Mouse (Mus musculus) embryonic facial prominence, embryonic 10.5 days (tissue): ENCODE measurements at regions not wholly inside any gene's neighbourhood (a gene's known extent, or its start where the extent isn't known, plus 50 kb on each side); places are given as distances from the start of the nearest gene placed in this dataset.

Source experiments
- DNase-seq: peaks from one replicate; pipeline ENCODE4 v3.0.0-alpha.2; 2017; ENCODE audit warnings: low spot score
- H3K27ac ChIP-seq: fragments of 300-500 bp; sonication (generic); replicated peaks from 2 replicates; pipeline ENCODE4 v1.5.1; 2016; ENCODE audit warnings: mild to moderate bottlenecking
- H3K27me3 ChIP-seq: fragments of 300-500 bp; sonication (generic); replicated peaks from 2 replicates; pipeline ENCODE4 v1.6.1; 2016; ENCODE audit warnings: low read depth, mild to moderate bottlenecking; ENCODE audit not compliant: poor library complexity, severe bottlenecking
- H3K36me3 ChIP-seq: fragments of 300-500 bp; sonication (generic); replicated peaks from 2 replicates; pipeline ENCODE4 v1.6.1; 2016; ENCODE audit warnings: mild to moderate bottlenecking, moderate library complexity
- H3K4me1 ChIP-seq: fragments of 300-500 bp; sonication (generic); 2 replicates; pipeline ENCODE4 v1.6.1; 2016
- H3K4me3 ChIP-seq: fragments of 300-500 bp; sonication (generic); 2 replicates; pipeline ENCODE4 v1.5.1; 2016; ENCODE audit warnings: mild to moderate bottlenecking, moderate library complexity
- H3K9me3 ChIP-seq: fragments of 300-500 bp; sonication (generic); 2 replicates; pipeline ENCODE4 v1.6.1; 2016; ENCODE audit warnings: mild to moderate bottlenecking
- WGBS: fragments of 180-500 bp; shearing (Covaris S2); methylation state at CpG from one replicate; pipeline ENCODE4 v1.1.7; 2016; 5-methylcytosine and 5-hydroxymethylcytosine counted together

GRCm38 (mm10) chr8:6813816-6814215 lies 1708.7 kb upstream of the Slc10a2 start:
- Histone ChIP-seq H3K9me3 (no peaks in the 10 kb centered on the region), H3K4me3 (no peak overlapping the region), H3K4me1 (no peaks in the 10 kb centered on the region), H3K36me3 (no peaks in the 10 kb centered on the region), H3K27ac (no peak overlapping the region), H3K27me3 (no peaks in the 10 kb centered on the region)
- 75% methylated on average over 3 of the region's 3 CpGs for WGBS
- no peak for DNase-seq

- WGBS = 55% methylated on average over 2 of the region's 2 CpGs
- H3K36me3 ChIP-seq = no peaks in the 10 kb centered on the region
- no peak overlapping the region for H3K27ac ChIP-seq
Observed at GRCm38 (mm10) chr8:6807116-6807515, 1702.0 kb upstream of the Slc10a2 start.

GRCm38 (mm10) chr8:6803199-6803598 lies 1698.0 kb upstream of the Slc10a2 start:
- no peaks in the 10 kb centered on the region for H3K27me3 ChIP-seq
- H3K4me3 ChIP-seq = no peak overlapping the region
- H3K36me3 ChIP-seq = no peaks in the 10 kb centered on the region
- no peak for DNase-seq
- no peaks in the 10 kb centered on the region for H3K9me3 ChIP-seq
- no peaks in the 10 kb centered on the region for H3K4me1 ChIP-seq
- H3K27ac ChIP-seq = no peak overlapping the region
- 72% methylated on average over 1 of the region's 1 CpGs for WGBS

More at GRCm38 (mm10) chr8:6807116-6807515, 1702.0 kb upstream of the Slc10a2 start:
- no peak overlapping the region for H3K4me3 ChIP-seq
- no peaks in the 10 kb centered on the region for H3K4me1 ChIP-seq
- no peaks in the 10 kb centered on the region for H3K27me3 ChIP-seq
- H3K9me3 ChIP-seq = no peaks in the 10 kb centered on the region
- DNase-seq = no peak

GRCm38 (mm10) chr8:6801076-6801475 lies 1695.9 kb upstream of the Slc10a2 start:
- H3K27me3 ChIP-seq = no peaks in the 10 kb centered on the region
- no peaks in the 10 kb centered on the region for H3K4me1 ChIP-seq
- no peaks in the 10 kb centered on the region for H3K9me3 ChIP-seq
- no peaks in the 10 kb centered on the region for H3K36me3 ChIP-seq
- H3K4me3 ChIP-seq = no peak overlapping the region
- H3K27ac ChIP-seq = no peak overlapping the region
- DNase-seq = no peak

- WGBS = 68% methylated on average over 1 of the region's 1 CpGs
- Histone ChIP-seq H3K36me3 (no peaks in the 10 kb centered on the region), H3K9me3 (no peaks in the 10 kb centered on the region), H3K4me1 (no peaks in the 10 kb centered on the region), H3K27ac (no peak overlapping the region), H3K4me3 (no peak overlapping the region), H3K27me3 (no peaks in the 10 kb centered on the region)
- no peak for DNase-seq
Observed at GRCm38 (mm10) chr8:6789096-6789495, 1683.9 kb upstream of the Slc10a2 start.

GRCm38 (mm10) chr8:6780983-6781382 lies 1675.8 kb upstream of the Slc10a2 start:
- no peaks in the 10 kb centered on the region for H3K9me3 ChIP-seq
- no peaks in the 10 kb centered on the region for H3K4me1 ChIP-seq
- H3K27ac ChIP-seq = no peak overlapping the region
- DNase-seq = no peak
- no peaks in the 10 kb centered on the region for H3K27me3 ChIP-seq
- no peaks in the 10 kb centered on the region for H3K36me3 ChIP-seq
- no peak overlapping the region for H3K4me3 ChIP-seq

- Histone ChIP-seq H3K4me3 (no peak overlapping the region), H3K27me3 (no peaks in the 10 kb centered on the region), H3K36me3 (no peaks in the 10 kb centered on the region), H3K9me3 (no peaks in the 10 kb centered on the region), H3K27ac (no peak overlapping the region), H3K4me1 (no peaks in the 10 kb centered on the region)
- DNase-seq = no peak
- WGBS = 88% methylated on average over 3 of the region's 3 CpGs
Observed at GRCm38 (mm10) chr8:6775103-6775502, 1670.0 kb upstream of the Slc10a2 start.

- 84% methylated on average over 3 of the region's 3 CpGs for WGBS
- Histone ChIP-seq H3K4me3 (no peak overlapping the region), H3K27me3 (no peaks in the 10 kb centered on the region), H3K27ac (no peak overlapping the region), H3K4me1 (no peaks in the 10 kb centered on the region), H3K9me3 (no peaks in the 10 kb centered on the region), H3K36me3 (no peaks in the 10 kb centered on the region)
- DNase-seq = no peak
Observed at GRCm38 (mm10) chr8:6729571-6729970, 1624.4 kb upstream of the Slc10a2 start.

- Histone ChIP-seq H3K9me3 (no peaks in the 10 kb centered on the region), H3K27me3 (no peaks in the 10 kb centered on the region), H3K36me3 (no peaks in the 10 kb centered on the region), H3K27ac (no peak overlapping the region), H3K4me3 (no peak overlapping the region), H3K4me1 (no peaks in the 10 kb centered on the region)
- 61% methylated on average over 3 of the region's 3 CpGs for WGBS
- DNase-seq = no peak
Observed at GRCm38 (mm10) chr8:6708886-6709449, 1603.8 kb upstream of the Slc10a2 start.

- Histone ChIP-seq H3K27me3 (no peaks in the 10 kb centered on the region), H3K36me3 (no peaks in the 10 kb centered on the region), H3K4me3 (no peak overlapping the region), H3K9me3 (no peaks in the 10 kb centered on the region), H3K27ac (no peak overlapping the region), H3K4me1 (no peaks in the 10 kb centered on the region)
- WGBS = 89% methylated on average over 4 of the region's 4 CpGs
- DNase-seq = no peak
Observed at GRCm38 (mm10) chr8:6688595-6688994, 1583.4 kb upstream of the Slc10a2 start.

- H3K27ac ChIP-seq = no peak overlapping the region
- no peaks in the 10 kb centered on the region for H3K9me3 ChIP-seq
- H3K4me3 ChIP-seq = no peak overlapping the region
- no peaks in the 10 kb centered on the region for H3K4me1 ChIP-seq
- H3K36me3 ChIP-seq = no peaks in the 10 kb centered on the region
- no peak for DNase-seq
- no peaks in the 10 kb centered on the region for H3K27me3 ChIP-seq
- 87% methylated on average over 1 of the region's 1 CpGs for WGBS
Observed at GRCm38 (mm10) chr8:6658860-6659259, 1553.7 kb upstream of the Slc10a2 start.

- H3K4me3 ChIP-seq = no peak overlapping the region
- no peaks in the 10 kb centered on the region for H3K36me3 ChIP-seq
- no peak for DNase-seq
- H3K27ac ChIP-seq = no peak overlapping the region
- no peaks in the 10 kb centered on the region for H3K27me3 ChIP-seq
- no peaks in the 10 kb centered on the region for H3K4me1 ChIP-seq
- 80% methylated on average over 3 of the region's 3 CpGs for WGBS
- H3K9me3 ChIP-seq = no peaks in the 10 kb centered on the region
Observed at GRCm38 (mm10) chr8:6657451-6657990, 1552.4 kb upstream of the Slc10a2 start.

GRCm38 (mm10) chr8:6652180-6652579 lies 1547.0 kb upstream of the Slc10a2 start:
- Histone ChIP-seq H3K4me3 (no peak overlapping the region), H3K27me3 (no peaks in the 10 kb centered on the region), H3K4me1 (no peaks in the 10 kb centered on the region), H3K9me3 (no peaks in the 10 kb centered on the region), H3K36me3 (no peaks in the 10 kb centered on the region), H3K27ac (no peak overlapping the region)
- peak; percentile 9 for DNase-seq

- no peaks in the 10 kb centered on the region for H3K36me3 ChIP-seq
Observed at GRCm38 (mm10) chr8:6648083-6648482, 1542.9 kb upstream of the Slc10a2 start.

More at GRCm38 (mm10) chr8:6648083-6648482, 1542.9 kb upstream of the Slc10a2 start:
- no peak overlapping the region for H3K27ac ChIP-seq
- no peaks in the 10 kb centered on the region for H3K27me3 ChIP-seq
- no peak overlapping the region for H3K4me3 ChIP-seq
- no peaks in the 10 kb centered on the region for H3K9me3 ChIP-seq
- no peaks in the 10 kb centered on the region for H3K4me1 ChIP-seq
- DNase-seq = no peak
